Mouse (Mus musculus) E14TG2a.4 (cell line): ENCODE measurements around the gene Rhof.

Experiments
- H3K27me3 ChIP-seq: 2 replicates; pipeline ENCODE4 v1.6.1; 2014; ENCODE audit warnings: low read length, control low read depth; ENCODE audit not compliant: insufficient read depth
- H3K36me3 ChIP-seq: 2 replicates; pipeline ENCODE4 v1.6.1; 2014; ENCODE audit warnings: low read length, control low read depth; ENCODE audit not compliant: insufficient read depth
- H3K4me1 ChIP-seq: replicated peaks from 2 replicates; pipeline ENCODE4 v1.6.1; 2014; ENCODE audit warnings: low read depth, low read length, control low read depth
- H3K4me3 ChIP-seq: replicated peaks from 2 replicates; pipeline ENCODE4 v1.5.1; 2014; ENCODE audit warnings: mild to moderate bottlenecking, low read length
- H3K9me3 ChIP-seq: 2 replicates; pipeline ENCODE4 v1.6.1; 2014; ENCODE audit warnings: low read length, control low read depth
- CTCF ChIP-seq: conservative IDR thresholded peaks from 2 replicates; pipeline ENCODE4 v1.5.1; 2014; ENCODE audit warnings: low read length
- NANOG ChIP-seq: IDR thresholded peaks from 2 replicates; pipeline ENCODE4 v1.6.1; 2014; ENCODE audit warnings: borderline replicate concordance, low read length, mixed read lengths
- POU5F1 ChIP-seq: IDR thresholded peaks from 2 replicates; pipeline ENCODE4 v1.6.1; 2014; ENCODE audit warnings: low read length, borderline replicate concordance

Rhof gene

DNA sequence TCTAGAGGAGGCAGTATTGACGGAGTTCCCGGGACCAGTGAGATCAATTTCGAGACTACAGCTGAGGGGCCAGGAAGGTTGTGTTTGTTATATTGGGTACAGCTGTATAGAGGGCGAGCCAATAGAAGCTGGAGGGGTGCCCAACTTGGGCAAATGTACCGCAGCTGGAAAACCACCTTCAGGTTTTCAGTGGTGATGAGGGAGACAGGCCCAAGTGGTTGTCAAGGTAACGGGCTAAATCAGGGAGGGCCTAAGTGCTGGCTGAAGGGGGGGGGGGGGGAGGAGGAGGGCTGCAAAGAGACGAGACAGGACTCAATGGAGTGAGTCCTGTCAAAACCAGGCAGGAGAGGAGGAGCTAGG, 1.3 kb upstream of the Rhof start:
- H3K36me3 ChIP-seq: peaks cover 24% of the 10 kb centered on the region
- H3K4me3 ChIP-seq: peak overlapping the region; percentile 83
- TF ChIP-seq CTCF: no peak
- TF ChIP-seq POU5F1: no peak
- TF ChIP-seq NANOG: no peak
- H3K4me1 ChIP-seq: peaks cover 68% of the 10 kb centered on the region
- peaks cover 32% of the 10 kb centered on the region for H3K27me3 ChIP-seq
- H3K9me3 ChIP-seq: no peaks in the 10 kb centered on the region

DNA sequence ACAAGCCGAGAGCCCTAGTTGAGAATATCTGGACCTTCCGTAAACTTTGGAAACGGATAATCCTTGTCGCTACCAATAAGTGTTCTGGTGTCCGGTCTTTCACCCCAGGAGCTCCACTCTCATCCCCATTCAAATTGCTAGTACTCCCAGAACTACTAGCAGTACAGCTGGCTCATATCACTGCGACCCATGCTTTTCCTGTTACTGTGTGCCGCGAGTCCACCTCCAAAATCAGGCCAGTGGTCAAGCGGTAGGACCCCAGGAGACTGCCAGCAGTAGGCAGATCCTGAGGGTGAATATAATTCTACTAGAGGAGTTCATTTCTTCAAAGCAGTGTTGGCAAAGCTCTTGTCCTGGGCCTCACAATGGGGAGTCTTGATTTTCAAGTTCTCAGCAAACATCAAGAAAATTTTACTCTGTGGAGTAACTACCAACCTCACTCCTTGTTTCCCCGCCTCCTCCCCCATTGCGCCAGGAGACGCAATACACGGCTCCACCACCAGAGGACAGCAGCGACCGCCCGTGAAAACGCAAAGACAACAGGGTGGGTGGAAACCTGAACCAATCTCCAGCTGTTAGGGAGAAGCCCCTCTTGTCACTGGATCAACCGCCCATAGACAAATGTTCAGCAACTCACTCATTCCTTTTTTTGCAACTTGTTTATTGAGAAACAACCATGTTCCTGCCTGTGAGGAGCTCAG, 741 bp upstream of the Rhof start:
- TF ChIP-seq NANOG (no peak), CTCF (peak; percentile 100)
- Histone ChIP-seq H3K4me1 (peaks cover 73% of the 10 kb centered on the region), H3K9me3 (no peaks in the 10 kb centered on the region), H3K36me3 (peaks cover 24% of the 10 kb centered on the region), H3K4me3 (peak overlapping the region; percentile 83), H3K27me3 (peaks cover 37% of the 10 kb centered on the region)

DNA sequence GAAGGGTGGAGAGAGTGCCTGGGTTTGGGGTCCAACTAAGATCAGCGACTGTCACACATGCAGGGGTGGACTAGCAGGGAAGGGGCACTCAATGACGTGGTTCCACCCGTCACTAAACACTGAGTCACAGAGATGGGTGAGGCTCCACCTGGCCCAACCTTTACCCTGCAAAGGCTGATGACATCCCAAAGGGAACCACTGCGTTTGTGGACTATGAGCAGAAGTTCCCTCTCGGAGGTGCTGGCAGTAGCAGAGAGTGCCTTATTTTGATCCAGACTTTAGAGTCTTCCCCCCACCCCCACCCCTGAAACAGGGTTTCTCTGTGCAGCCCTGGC, 1.7 kb downstream of the Rhof start:
- no peak for TF ChIP-seq CTCF
- TF ChIP-seq NANOG: no peak
- no peak for TF ChIP-seq POU5F1
- Histone ChIP-seq H3K9me3 (no peaks in the 10 kb centered on the region), H3K4me1 (peaks cover 74% of the 10 kb centered on the region), H3K36me3 (peaks cover 18% of the 10 kb centered on the region), H3K27me3 (peaks cover 52% of the 10 kb centered on the region), H3K4me3 (no peak overlapping the region)

DNA sequence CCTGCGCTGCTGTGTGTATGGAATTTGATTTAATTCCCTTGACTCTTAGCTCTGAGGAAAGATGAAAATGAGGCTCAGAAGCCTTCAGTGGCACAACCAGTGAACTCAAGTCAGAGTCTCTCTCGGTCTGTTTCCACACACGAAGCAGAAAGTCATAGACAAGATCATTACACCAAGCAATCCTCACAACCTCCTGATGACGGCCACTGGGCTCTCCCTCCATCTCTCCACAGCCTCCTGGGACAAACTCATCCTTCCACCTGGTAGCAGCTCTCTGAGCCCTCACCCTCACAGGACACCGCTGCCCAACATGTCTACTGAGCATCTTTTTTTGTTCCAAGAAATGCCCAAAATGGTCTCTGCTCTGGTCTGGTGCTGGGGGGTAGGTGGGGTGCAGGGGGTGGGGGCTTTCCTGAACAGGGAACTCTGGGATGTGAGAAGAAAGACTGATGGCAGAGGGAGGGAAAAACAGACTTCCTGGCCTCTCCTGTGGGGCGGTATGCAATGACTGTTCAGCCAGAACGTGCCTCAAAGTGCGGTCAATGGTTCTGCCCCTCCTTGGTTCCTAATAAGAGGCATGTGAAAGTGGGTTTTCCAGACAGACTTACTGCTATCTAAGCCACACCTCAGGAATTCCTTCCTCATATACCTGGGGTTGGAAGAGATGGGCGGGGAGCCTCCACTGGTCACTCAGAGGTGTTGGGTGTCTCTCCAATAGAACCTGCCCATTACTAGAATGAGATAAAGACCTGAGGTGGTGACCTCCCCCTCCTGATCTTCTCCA, 2.3 kb downstream of the Rhof start:
- Histone ChIP-seq H3K27me3 (peaks cover 52% of the 10 kb centered on the region), H3K9me3 (no peaks in the 10 kb centered on the region)
- no peak for TF ChIP-seq NANOG
- TF ChIP-seq CTCF: no peak

DNA sequence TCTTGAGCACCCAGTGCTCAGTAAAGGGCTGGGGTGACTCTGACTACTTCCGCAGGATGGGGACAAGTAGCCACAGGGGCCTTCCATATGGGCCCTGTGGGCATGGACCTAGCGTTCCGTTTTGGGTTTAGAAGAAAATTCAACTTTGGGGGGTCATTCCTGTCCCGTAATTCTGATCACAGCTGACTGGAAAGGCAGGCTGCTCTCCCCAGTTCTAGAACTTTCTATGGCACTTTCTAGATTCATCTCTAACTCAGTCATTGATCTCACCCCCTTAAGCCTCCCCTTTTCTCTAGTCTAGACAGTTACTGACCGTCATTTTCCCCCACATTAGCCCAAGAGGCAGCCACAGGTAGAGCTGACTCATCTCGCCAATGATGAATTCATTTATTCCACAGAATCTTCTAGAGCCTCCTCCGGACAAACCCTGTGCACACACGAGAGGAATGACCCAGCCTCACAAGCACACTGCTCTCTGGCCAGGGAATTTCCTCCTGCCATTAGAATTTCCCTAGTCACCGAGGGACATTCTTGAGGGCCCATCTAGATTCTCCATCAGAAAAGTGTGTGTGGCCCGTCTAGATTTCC, 3.2 kb downstream of the Rhof start:
- no peak overlapping the region for H3K4me3 ChIP-seq
- no peaks in the 10 kb centered on the region for H3K9me3 ChIP-seq
- TF ChIP-seq POU5F1 (no peak), CTCF (no peak), NANOG (no peak)

More for the DNA sequence above, 2.3 kb downstream of the Rhof start:
- H3K36me3 ChIP-seq: peaks cover 18% of the 10 kb centered on the region
- H3K4me1 ChIP-seq: peaks cover 74% of the 10 kb centered on the region
- H3K4me3 ChIP-seq: no peak overlapping the region

DNA sequence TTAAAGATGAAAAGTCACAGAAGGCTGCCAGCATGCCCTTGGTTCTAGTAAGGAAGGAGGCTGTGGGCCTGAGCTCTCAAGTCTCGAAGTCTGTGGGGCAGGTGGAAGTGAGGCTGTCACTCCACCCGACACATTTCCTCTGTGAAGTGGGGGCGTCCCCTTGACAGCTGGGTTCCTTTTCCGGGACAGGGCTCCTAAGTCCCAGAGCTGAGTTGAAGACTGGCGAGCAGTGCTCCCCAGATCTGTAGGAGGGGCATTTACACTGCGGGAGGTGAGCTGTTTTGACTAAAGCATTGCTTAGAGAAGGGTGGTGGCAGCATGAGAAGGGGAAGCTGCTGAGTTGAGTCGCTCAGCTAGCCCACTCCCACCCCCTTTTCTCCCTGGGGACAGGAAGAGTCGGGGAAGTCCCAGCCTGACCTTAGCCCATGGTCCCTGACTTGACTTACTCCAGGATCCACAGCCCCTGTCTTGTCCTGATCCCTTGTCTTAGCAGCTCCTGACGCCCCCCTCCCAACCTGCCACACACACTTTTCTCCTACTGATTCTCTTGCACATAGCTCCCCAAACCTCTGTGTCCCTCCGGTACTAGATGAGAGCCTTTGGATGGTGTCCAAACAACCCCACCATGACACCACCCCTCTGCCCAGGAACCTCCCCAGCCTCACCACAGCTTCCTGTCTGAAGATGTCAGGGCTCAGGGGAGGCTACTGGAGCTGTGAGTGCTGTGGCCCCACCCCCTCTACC, 3.9 kb downstream of the Rhof start:
- Histone ChIP-seq H3K36me3 (peaks cover 9% of the 10 kb centered on the region), H3K27me3 (peaks cover 52% of the 10 kb centered on the region), H3K4me3 (no peak overlapping the region), H3K4me1 (peaks cover 58% of the 10 kb centered on the region), H3K9me3 (no peaks in the 10 kb centered on the region)
- no peak for TF ChIP-seq NANOG
- TF ChIP-seq CTCF: no peak
- TF ChIP-seq POU5F1: no peak

More for the DNA sequence above, 3.2 kb downstream of the Rhof start:
- Histone ChIP-seq H3K4me1 (peaks cover 65% of the 10 kb centered on the region), H3K27me3 (peaks cover 52% of the 10 kb centered on the region), H3K36me3 (peaks cover 15% of the 10 kb centered on the region)

DNA sequence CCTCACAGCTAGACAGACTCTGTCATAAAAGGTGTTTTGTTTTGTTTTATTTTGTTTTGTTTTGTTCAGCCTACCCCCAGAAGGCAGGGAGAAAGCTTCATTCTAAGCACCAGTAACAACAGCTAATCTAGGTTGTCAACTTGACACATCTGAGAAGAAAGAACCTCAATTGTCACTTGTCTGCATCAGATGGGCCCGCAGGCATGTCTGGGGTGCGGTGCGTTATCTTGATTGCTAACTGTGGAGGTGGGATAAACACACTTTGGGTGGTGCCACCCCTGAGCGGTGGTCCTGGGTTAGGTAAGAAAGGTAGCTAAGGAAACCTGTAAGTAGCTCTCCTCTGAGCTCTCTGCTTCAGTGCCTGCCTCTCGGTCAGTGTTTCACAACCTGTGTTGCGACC, 5.5 kb downstream of the Rhof start:
- TF ChIP-seq CTCF (no peak), POU5F1 (no peak), NANOG (no peak)
- Histone ChIP-seq H3K36me3 (peaks cover 5% of the 10 kb centered on the region), H3K9me3 (0 out of 2 replicates have a peak, but pooled peaks cover 3% of the 10 kb centered on the region), H3K4me3 (no peak overlapping the region), H3K27me3 (peaks cover 52% of the 10 kb centered on the region), H3K4me1 (peaks cover 49% of the 10 kb centered on the region)
